Mouse (Mus musculus): ENCODE measurements around the gene Mapk12.

Gene Mapk12

DNA sequence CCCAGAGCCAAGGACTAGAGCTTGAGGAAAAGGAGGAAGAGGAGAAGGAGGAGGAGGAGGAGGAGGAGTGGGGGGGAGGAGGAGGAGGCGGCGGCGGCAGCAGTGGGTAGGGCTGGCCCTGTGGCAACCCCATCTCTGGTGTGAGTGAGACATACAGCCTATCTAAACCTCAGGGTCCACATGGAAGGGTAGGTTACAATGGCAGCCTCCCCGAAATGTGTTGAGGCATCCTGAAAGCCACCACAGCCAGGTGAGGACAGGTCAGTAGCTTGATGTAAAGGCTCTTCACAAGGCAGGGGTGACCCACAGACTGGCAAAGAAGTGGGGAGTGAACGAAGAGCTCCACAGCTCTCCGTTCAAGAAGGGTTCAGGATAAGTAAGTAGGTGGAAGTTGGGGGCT is 2.0 kb downstream of the Mapk12 start:
- CTCF ChIA-PET: no interaction called here

DNA sequence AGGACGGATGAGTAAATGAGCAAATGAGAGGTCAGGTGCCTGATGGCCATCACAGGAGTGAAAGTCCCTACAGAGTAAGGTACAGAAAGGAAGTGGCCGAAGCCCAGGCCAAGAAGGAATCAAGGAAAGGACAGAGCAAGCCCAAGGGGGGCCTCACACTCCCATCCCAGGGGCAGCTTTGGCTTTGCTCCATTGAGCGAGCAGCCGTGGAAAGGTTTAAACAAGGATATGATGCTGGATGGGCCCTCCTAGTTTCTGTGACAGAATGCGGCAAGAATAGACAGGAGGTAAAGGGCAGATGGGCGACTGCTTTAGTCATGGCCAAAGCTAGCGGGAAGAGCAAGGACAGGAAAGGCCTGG is 2.5 kb downstream of the Mapk12 start:
- CTCF ChIA-PET: interaction anchor here (0.6 kb wide), 1 partner anchor 71 kb away, joined by 3 read pairs; no protein-coding TSS in a partner anchor

DNA sequence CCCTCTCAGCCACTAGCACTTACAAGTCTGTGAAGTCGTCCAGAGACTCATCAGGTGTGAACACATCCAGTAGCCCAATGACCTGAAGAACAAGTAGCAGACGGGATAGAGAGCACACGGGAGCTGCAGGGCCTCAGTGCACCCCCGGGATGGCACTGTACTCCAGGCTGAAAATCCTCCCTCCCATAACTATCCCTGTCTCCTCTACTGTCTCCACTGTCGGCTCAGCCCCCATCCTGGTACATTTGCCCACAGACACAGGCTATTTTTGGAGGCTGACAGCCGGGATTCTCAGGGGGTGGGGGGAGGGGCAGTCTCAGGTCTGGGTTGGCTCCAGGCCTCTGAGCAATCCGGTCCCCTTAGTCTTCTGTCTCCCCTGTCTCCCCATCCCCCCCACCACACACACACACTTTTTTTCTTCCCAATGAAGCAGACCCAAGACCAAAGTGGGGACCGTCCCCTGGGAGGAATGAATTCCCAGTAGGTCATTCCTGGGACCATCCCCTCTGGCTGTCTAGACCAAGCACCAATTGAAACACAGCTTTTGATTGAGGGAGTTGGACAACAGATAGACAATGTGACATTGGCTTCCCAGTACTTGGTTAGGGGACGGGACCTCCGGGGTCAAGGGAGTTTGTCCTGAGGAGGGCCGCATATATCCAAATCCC is 3.0 kb downstream of the Mapk12 start:
- CTCF ChIA-PET: interaction anchor here (0.6 to 0.7 kb wide), 2 partner anchors 52 to 72 kb away, joined by 3 to 6 read pairs; no protein-coding TSS in a partner anchor

DNA sequence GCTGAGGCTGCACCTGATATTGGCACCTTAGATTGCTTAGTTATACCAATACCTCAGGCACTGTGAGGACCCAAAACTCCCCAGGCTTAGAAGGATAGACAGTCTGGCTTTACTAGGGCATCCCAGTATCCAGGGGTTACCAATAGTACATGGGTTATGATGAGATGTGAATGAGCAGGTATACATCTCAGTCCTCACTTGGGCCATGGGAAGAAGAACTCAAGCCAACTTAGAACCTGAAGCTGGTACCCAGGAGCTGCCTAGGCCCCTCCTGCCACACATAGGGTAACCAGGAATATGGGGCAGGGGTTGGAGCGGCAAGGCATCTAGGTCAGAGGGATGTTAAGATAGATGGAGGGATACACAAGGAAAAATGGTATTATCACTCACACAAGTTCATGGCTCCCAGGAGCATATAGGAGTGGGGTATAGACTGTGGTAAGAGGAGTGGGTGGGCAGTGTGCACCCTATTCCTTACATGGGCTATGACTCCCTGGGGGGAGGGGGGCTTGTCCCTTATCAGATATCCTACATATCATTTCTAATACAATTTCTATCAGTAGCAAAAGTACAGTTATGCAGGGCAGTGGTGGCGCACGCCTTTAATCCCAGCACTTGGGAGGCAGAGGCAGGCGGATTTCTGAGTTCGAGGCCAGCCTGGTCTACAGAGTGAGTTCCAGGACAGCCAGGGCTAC is 3.9 kb downstream of the Mapk12 start:
- CTCF ChIA-PET: interaction anchor here (0.7 kb wide), 1 partner anchor 53 kb away, joined by 6 read pairs; no protein-coding TSS in a partner anchor

DNA sequence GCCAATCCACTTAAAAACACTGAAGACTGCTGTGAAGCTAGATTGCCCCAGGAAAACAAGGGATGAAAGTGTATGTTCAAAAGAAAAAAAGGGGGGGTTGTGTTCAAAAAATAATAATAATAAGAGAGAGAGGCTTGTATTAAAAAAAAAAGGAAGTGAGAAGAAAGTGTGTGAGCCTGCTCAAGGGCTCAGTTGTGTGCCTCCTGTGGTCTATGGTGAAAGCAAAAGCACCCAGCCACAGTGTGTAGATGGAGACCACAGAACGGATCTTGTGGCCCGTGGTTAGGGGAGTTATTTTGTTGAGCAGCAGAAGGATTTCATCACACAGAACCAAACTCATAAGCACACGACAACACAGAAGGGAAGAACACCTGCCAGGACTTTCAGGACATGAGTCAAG is 9.2 kb downstream of the Mapk12 start:
- CTCF ChIA-PET: interaction anchor here (0.5 to 1.4 kb wide), 3 partner anchors 10 to 224 kb away, joined by 4 to 6 read pairs (median 4); partner anchors contain the start of genes Lmf2 and Ncaph2

DNA sequence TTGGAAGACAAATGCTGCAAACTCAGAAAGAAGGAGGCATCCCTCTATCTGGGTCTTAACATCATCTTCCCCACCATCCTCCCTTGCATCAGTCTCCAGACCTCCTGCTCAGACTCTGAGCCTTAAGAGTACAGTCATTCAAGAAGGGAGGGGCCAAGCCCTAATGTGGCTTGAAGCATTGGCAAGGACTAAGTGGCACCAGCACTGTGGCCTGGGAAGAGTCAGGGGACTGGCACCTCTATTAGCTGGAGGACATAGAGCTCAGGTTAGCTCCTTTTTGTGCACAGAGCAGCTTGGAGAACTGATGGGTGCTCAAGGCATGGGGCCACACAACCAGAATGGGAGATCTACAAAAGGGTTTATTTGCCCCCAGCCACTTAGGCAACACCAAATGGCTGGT is 10.3 kb downstream of the Mapk12 start:
- CTCF ChIA-PET: interaction anchor here (0.7 to 3.4 kb wide), 4 partner anchors 11 to 225 kb away, joined by 3 to 15 read pairs (median 4); partner anchors contain the start of genes Lmf2 and Ncaph2

DNA sequence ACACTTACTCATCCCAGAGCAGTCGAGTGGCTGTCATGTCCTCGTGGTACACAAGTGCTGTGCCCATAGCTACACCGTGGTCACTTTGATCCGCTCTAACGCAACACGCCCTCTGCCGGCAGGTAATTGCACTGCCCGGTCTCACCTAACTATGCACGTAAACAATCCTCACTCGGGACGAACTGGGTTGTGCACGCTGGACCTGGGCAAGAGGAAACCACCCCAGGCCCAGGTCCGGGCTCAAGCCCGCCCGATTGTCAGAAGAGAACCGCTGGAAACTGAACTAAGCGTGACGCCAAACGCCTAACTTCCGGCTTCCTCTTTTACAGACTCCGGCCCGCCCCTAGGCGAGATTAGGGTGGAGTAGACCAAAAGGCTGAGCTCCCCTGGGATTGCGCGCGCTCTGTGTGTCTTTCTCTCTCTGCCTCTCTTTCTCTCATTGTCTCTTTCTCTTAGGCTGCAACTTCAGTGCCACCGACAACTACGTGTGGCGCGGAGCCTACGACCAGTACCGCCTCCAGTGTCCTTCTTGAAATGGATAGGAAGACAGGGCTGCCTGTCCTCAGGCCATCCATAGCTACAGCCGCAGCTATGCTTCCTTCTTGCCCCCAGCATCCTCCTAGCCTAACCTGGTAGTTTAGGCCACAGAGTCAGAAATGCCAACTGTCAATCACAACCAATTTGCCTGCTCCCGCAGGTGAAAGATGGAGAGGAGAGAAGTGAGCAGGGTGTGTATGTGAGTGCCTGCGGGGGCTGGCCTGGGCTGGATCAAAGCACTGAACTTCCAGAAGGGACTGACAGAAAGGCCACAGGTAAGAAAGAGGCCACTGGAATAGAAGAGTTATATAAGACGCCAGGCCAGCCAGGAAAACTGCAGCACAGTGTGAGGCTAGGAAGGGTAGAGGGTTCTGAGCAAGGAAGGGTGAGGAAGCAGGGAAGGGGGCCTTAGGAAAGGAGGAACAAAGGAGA is 11.8 kb downstream of the Mapk12 start, which contains the start of gene Hdac10:
Gene Hdac10 (minus strand): TSS at position 319 of the 969 bp plus-strand sequence.
- CTCF ChIA-PET: interaction anchor here (0.6 to 3.4 kb wide), 3 partner anchors 17 to 117 kb away, joined by 3 to 15 read pairs (median 4); no protein-coding TSS in a partner anchor

DNA sequence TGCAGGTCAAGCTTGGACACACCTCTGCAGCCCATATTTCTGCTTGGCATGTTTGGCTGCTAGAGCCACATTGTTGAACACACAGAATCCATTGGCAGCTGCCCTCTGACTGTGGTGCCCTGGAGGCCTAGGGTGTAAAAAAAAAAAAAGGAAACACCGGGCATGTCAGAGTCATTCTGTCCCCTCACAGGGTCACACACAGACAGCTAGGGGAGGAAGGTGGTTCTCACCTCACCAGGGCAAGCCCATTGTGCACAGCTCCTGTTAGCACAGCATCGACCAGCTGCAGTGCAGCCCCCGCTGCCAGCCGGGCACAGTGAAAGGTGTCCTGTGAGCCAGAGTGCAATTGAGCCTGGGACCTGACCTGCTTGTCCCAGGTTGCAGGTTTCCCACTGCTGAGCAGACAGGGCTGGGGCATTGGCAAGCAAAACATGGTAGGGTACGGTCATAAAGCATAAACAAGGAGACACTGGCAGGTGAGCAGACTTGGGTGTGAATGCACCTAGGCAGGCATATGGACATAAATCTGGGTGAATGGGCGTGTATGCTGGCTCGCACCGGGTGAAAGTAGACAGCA is 13.1 kb downstream of the Mapk12 start:
- CTCF ChIA-PET: interaction anchor here (0.5 to 3.4 kb wide), 3 partner anchors 18 to 96 kb away, joined by 3 to 15 read pairs (median 5); no protein-coding TSS in a partner anchor

DNA sequence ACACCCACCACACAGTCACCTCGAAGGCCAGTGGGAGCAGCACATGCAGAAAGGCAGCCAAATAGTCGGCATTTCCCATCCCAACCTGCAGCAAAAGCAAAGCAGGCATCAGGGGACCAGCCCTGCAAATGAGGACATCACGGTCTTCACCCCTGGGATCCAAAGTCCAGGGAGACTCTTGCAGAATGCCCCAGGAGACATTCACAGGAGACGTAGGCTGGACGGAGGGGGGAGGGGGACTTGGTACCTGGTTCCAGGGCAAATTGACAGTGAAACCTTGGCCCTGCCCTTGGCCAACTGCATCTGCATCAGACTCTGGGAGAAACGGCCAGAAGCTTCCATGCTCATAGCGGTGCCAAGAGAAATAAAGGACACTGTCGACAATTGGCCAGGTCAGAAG is 13.9 kb downstream of the Mapk12 start:
- CTCF ChIA-PET: interaction anchor here (3.4 kb wide), 1 partner anchor 19 kb away, joined by 15 read pairs; no protein-coding TSS in a partner anchor

DNA sequence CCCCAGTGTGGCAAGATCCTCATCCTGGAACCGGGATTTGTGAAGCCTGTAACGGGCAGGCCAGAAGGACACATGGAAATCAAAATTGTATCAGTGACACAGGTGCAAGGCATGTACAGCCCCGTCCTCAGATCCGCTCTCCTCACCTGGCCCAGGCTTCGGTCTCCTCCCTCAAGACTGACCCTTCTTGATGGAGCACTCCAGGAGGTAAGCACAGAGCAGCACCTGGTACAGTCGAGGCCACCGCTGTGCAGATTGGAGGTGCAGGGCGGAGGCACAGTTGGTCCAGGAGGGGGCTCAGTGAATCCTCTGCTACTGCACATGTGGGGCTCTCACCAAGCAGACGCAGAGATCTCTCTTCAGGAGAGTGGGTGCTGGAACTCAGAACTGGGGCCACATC is 15.2 kb downstream of the Mapk12 start:
- CTCF ChIA-PET: no interaction called here

DNA sequence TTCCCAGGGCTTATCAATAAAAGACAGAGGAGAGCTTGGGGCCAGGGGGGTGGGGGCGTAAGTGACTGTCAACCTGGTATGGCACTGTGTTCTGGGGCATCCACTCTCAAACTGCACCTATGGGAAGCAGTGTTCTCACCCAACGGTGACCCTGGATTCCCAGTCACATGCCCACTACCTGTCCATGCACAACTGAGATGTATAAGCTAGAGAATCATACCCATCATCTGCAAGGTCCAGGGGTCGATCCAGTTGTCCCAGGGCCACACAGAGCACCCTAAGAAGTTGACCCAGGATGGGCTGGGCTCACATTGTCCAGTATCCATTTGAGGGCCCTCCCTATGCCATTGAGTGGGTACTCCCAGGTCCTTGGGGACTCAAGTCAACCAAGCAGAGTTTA is 16.2 kb downstream of the Mapk12 start:
- CTCF ChIA-PET: interaction anchor here (1.2 kb wide), 1 partner anchor 33 kb away, joined by 4 read pairs; no protein-coding TSS in a partner anchor

DNA sequence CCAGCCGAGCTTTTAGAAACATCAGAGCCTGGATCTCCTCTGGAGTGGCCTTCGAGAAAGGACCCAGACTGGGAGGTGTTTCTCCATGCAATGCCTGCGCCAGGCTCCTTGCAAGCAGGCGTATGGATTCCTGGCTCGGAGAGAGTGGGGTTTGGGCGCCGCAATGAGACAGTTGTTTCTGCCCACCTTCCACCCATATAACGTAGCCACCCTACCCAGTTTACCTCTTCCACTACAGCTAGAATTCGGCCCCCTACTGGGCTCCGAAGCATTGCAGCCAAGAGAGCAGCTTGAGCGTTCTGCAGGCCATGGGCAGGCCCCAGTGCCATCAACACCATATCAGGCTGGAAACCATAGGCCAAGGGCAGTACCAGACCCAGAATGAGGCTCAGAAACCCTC is 16.9 kb downstream of the Mapk12 start:
- CTCF ChIA-PET: interaction anchor here (0.7 to 1.2 kb wide), 2 partner anchors 33 to 44 kb away, joined by 4 read pairs; no protein-coding TSS in a partner anchor

DNA sequence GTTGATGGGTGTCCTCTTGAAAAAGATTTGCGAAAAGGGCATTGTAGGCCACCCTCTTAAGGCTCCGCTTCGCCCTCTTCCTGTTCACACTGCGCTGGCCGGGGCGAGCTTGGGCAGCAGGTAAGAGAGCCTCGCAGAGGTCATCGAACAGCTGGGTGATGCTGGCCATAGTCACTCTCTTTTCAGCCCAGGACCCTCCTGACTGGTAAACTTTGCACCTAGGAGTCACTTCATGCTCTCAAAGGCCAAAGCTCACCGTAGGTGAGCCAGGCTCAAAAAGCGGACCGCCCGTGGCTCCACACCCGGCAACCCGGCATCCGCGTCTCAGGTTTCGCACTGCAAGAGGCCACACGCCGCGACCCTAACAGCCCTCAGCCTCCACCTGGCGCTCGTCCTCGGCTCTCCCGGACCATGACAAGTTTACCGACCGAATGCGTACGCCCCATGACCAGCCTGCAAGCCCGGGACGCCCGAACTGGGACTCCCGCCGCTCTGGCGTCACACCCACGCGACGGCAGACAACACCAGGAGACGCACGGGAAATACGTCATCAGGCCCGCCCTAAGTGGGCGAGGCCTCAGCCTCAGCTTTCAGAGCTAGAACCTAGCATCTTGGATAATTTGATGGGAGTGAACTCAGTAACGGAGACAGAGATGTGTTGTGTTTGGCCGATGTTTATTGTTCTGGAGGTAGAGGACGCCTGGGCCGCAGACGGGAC is 17.7 kb downstream of the Mapk12 start, which contains the start of gene Tubgcp6:
Gene Tubgcp6 (minus strand): TSS at position 464 of the 718 bp plus-strand sequence.
- CTCF ChIA-PET: no interaction called here

DNA sequence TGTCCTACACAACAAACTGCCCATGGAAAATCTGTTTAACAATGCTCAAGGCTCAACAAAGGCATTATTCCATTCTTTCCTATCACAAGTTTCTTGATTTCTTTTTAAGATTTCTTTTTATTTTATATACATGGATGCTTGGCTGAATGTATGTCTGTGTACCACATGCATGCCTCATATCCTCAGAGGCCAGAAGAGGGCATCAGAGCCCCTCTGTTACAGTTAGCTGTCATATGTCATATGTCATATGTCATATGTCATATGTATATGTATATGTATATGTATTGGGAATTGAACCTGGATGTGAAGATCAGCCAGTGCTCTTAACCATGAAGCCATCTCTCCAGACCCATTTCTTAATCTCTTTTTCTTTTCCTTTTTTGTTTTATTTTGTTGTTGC is 22.5 kb downstream of the Mapk12 start:
- CTCF ChIA-PET: no interaction called here

DNA sequence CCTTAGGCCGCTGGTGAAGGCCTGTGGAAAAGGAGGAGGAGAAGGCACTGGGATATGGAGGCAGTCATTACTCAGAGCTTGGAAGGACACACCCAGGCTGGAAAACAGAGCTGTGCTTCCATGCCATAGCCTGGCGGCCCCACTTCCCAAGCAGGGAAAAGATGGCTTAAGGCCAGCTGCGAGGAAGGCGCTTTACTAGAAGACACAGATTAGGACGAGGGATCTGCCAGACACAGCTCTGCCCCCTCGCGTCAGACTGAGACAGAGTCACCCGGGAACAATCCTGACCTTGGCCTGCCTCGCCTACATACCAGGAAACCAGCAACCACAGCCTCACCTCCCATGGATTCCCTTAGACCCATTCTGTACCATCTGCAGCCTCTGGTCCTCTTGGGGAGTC is 30.4 kb downstream of the Mapk12 start:
- CTCF ChIA-PET: no interaction called here

DNA sequence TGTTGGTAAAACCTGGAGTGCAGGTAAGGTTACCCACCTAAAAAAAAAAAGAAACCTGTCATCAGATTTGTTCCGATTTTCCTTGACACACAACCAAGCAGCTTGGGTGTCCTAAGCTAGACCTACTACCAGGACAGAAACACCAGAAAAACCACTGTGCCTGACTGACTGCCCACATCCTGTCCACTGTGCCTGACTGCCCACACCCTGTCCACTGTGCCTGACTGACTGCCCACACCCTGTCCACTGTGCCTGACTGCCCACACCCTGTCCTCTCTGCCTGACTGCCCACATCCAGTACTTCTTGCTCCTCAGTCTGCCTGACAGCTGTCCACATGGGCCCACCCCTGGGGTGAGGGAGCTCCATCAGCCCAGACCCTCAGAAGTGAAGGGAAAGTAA is 33.5 kb downstream of the Mapk12 start:
- CTCF ChIA-PET: no interaction called here

DNA sequence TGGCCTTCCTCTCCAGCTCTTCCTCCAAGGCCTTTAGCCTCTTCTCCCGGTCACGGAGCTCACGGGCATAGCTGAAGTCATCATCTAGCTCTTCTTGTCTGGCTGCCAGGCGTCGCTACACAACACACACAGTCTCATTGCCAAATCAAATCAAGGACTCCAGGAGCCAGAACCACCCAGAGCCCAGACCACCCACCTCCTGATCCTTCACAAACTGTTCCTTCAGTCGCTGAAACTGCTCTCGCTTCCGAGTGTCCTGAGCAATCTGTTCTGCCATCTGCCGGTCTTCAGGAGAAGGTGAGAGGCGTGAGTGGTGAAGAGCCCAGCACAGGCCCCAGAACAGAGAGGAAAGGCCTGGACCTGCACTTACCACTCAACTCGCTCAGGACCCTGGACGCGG is 34.4 kb downstream of the Mapk12 start:
- CTCF ChIA-PET: no interaction called here

DNA sequence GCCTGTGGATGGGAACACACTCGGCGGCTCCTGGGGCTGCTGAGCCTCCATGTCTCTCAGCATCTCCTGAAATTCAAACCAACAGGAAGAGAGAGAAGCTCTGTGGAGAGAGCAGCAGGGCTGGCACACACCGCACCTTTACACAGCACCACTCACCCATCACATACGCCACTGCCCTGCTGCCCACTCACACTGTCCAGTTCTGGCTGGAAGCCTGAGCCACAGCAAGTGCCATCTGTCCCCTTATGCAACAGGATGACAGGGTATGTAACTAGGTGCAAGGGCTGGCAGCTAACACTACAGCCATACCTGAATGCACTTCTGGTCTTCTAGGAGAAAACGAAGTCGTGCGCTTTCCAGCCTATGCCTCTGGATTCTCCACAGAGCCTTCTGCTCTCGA is 36.1 kb downstream of the Mapk12 start:
- CTCF ChIA-PET: no interaction called here

DNA sequence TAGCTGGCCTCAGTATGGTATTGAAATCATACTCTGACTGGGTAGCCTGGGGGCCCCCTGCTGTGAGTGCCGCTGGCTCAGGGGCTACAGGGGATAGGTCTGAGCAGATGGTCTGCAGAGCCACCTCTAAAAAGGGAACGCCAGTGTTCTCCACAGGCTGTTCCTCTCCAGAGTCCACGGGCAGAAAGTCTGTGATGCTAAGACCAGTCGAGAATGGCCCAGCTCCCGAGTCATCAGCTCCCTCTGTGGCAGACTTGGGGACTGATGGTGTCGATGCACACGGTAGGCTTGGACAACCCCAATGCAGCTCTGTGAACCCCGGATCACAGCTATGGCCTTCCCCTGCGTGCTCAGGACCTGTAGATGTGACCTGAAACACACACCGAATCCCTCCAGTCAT is 36.6 kb downstream of the Mapk12 start:
- CTCF ChIA-PET: no interaction called here

DNA sequence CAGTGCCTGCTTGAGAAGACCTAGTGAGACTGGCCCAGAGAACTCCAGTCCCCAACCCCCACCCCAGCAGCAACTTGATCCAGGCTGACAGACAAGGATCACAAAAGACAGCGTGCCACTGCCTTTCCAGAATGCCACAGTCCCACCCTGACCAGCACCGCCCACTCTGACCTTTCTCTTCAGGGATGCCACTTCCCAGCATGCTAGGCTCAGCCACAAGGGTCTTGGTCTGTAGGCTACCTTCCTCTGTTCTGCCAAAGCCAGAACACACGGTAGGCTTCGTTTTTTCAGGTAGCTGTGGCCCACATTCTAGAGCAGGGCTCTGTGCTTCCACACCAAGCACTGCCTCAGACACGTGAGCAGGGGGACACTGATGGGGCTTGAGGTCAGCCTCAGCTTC is 37.9 kb downstream of the Mapk12 start:
- CTCF ChIA-PET: no interaction called here

DNA sequence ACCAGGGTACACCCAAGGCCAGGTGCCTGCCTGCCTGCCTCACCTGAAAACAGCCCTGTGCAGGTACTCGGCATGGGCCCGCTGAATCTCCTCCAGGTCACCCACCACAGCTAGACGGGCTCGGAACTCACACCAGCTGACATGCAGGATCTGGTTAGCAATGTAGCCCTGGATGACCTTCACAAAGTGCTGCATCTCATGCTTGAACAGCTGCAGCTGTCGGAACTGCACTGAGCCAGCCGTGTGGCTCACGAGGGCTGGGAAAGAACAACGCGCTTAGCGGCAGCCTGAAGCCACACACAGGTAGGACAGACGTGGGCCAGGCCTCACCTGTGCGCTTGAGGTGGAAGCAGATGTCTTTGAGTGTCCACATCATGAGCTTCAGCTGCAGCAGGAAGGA is 39.7 kb downstream of the Mapk12 start:
- CTCF ChIA-PET: no interaction called here
